Mouse (Mus musculus) MEL (cell line): Measurements from ENCODE around the gene Madd. TPM values are rescaled to one million over a fixed set of nuclear protein-coding genes. Genes with fewer than 3 reads are reported as not detected.

ENCODE experiments used
- DNase-seq: peaks from one replicate; pipeline ENCODE4 v3.0.0; 2011; ENCODE audit warnings: low read depth, low spot score
- H3K27ac ChIP-seq: 2 replicates; pipeline ENCODE4 v1.5.1; 2012; ENCODE audit warnings: low read depth, mild to moderate bottlenecking, control low read depth, low read length, moderate library complexity; ENCODE audit not compliant: control insufficient read depth
- H3K27me3 ChIP-seq, 2 experiments: fragments of 150-350 bp in 1 of 2; sonication (generic) in 1 of 2; 2 replicates each; pipeline ENCODE4 v1.6.1; 2012; ENCODE audit warnings: low read length in 2 of 2, mild to moderate bottlenecking in 2 of 2, improper control_type of control experiment in 1 of 2, moderate library complexity in 1 of 2; ENCODE audit not compliant: insufficient read depth in 2 of 2, control insufficient read depth in 1 of 2
- H3K36me3 ChIP-seq, 2 experiments: 2 replicates each; pipeline ENCODE4 v1.6.1; 2012 to 2014; ENCODE audit warnings: low read length in 2 of 2, improper control_type of control experiment in 1 of 2, inconsistent platforms in 1 of 2, mild to moderate bottlenecking in 1 of 2; ENCODE audit not compliant: insufficient read depth in 2 of 2, control insufficient read depth in 1 of 2
- H3K4me1 ChIP-seq, 2 experiments: fragments of 150-350 bp in 1 of 2; sonication (generic) in 1 of 2; 2 replicates each; pipeline ENCODE4 v1.6.1; 2012; ENCODE audit warnings: low read length in 2 of 2, improper control_type of control experiment in 1 of 2, mild to moderate bottlenecking in 1 of 2; ENCODE audit not compliant: insufficient read depth in 2 of 2, control insufficient read depth in 1 of 2
- H3K4me3 ChIP-seq, 2 experiments: fragments of 150-350 bp in 1 of 2; sonication (generic) in 1 of 2; 2 replicates each; pipeline ENCODE4 v1.5.1; 2012; ENCODE audit warnings: low read depth in 2 of 2, low read length in 2 of 2, mild to moderate bottlenecking in 2 of 2, moderate library complexity in 2 of 2, control low read depth in 1 of 2, improper control_type of control experiment in 1 of 2; ENCODE audit not compliant: control insufficient read depth in 1 of 2, insufficient read depth in 1 of 2
- H3K79me2 ChIP-seq: 2 replicates; pipeline ENCODE4 v1.6.1; 2012; ENCODE audit warnings: mild to moderate bottlenecking, low read length, moderate library complexity; ENCODE audit not compliant: control insufficient read depth, poor library complexity, insufficient read depth
- H3K9ac ChIP-seq: 2 replicates; pipeline ENCODE4 v1.6.1; 2012; ENCODE audit warnings: low read depth, mild to moderate bottlenecking, control low read depth, low read length, moderate library complexity; ENCODE audit not compliant: control insufficient read depth, poor library complexity, severe bottlenecking
- H3K9me3 ChIP-seq: fragments of 150-350 bp; sonication (generic); replicated peaks from 2 replicates; pipeline ENCODE4 v1.6.1; 2012; ENCODE audit warnings: mild to moderate bottlenecking, low read length, improper control_type of control experiment, moderate library complexity; ENCODE audit not compliant: insufficient read depth
- BHLHE40 ChIP-seq: IDR thresholded peaks from 2 replicates; pipeline ENCODE4 v1.6.1; 2012; ENCODE audit warnings: low read depth, mild to moderate bottlenecking, inconsistent platforms, low read length, improper control_type of control experiment, borderline replicate concordance
- CHD1 ChIP-seq: IDR thresholded peaks from 2 replicates; pipeline ENCODE4 v1.6.1; 2012; ENCODE audit warnings: low read depth, mild to moderate bottlenecking, inconsistent platforms, low read length, improper control_type of control experiment
- CTCF ChIP-seq, 3 experiments: IDR thresholded peaks in 2 of 3; conservative IDR thresholded peaks in 1 of 3; 2 replicates each; pipeline ENCODE4 v1.5.1; 2011 to 2012; ENCODE audit warnings: low read length in 3 of 3, low read depth in 2 of 3, mild to moderate bottlenecking in 2 of 3, improper control_type of control experiment in 1 of 3, inconsistent platforms in 1 of 3, mixed read lengths in 1 of 3, moderate library complexity in 1 of 3; ENCODE audit not compliant: control insufficient read depth in 1 of 3, insufficient read depth in 1 of 3, poor library complexity in 1 of 3, severe bottlenecking in 1 of 3
- E2F4 ChIP-seq: IDR thresholded peaks from 2 replicates; pipeline ENCODE4 v1.6.1; 2011; ENCODE audit warnings: low read depth, low read length, improper control_type of control experiment, borderline replicate concordance
- ELF1 ChIP-seq: IDR thresholded peaks from 2 replicates; pipeline ENCODE4 v1.6.1; 2014; ENCODE audit warnings: low read depth, mild to moderate bottlenecking, inconsistent platforms, low read length, improper control_type of control experiment, moderate library complexity
- EP300 ChIP-seq, 2 experiments: IDR thresholded peaks; 2 replicates each; pipeline ENCODE4 v1.6.1; 2011; ENCODE audit warnings: improper control_type of control experiment in 2 of 2, low read length in 2 of 2, low read depth in 1 of 2, mild to moderate bottlenecking in 1 of 2
- GABPA ChIP-seq: IDR thresholded peaks from 2 replicates; pipeline ENCODE4 v1.6.1; 2012; ENCODE audit warnings: low read depth, mild to moderate bottlenecking, inconsistent platforms, low read length, improper control_type of control experiment, moderate library complexity
- HCFC1 ChIP-seq: IDR thresholded peaks from 2 replicates; pipeline ENCODE4 v1.6.1; 2012; ENCODE audit warnings: low read depth, mild to moderate bottlenecking, inconsistent platforms, low read length, improper control_type of control experiment, moderate library complexity
- KAT2A ChIP-seq: conservative IDR thresholded peaks from 2 replicates; pipeline ENCODE4 v1.6.1; 2012; ENCODE audit warnings: low read depth, low read length, improper control_type of control experiment, inconsistent platforms
- MAX ChIP-seq: IDR thresholded peaks from 2 replicates; pipeline ENCODE4 v1.6.1; 2011; ENCODE audit warnings: low read length, improper control_type of control experiment
- MAZ ChIP-seq: IDR thresholded peaks from 2 replicates; pipeline ENCODE4 v1.6.1; 2012; ENCODE audit warnings: low read depth, mild to moderate bottlenecking, inconsistent platforms, low read length, improper control_type of control experiment
- MYC ChIP-seq: IDR thresholded peaks from 2 replicates; pipeline ENCODE4 v1.6.1; 2011; ENCODE audit warnings: low read depth, mild to moderate bottlenecking, low read length, improper control_type of control experiment, moderate library complexity
- NRF1 ChIP-seq: IDR thresholded peaks from 2 replicates; pipeline ENCODE4 v1.6.1; 2014; ENCODE audit warnings: low read depth, mild to moderate bottlenecking, inconsistent platforms, low read length, improper control_type of control experiment, moderate library complexity; ENCODE audit not compliant: poor library complexity, insufficient read depth, severe bottlenecking
- POLR2A ChIP-seq, 2 experiments: IDR thresholded peaks; 2 replicates each; pipeline ENCODE4 v1.6.1; 2011 to 2012; ENCODE audit warnings: low read length in 2 of 2, mild to moderate bottlenecking in 2 of 2, control low read depth in 1 of 2, improper control_type of control experiment in 1 of 2, low read depth in 1 of 2, moderate library complexity in 1 of 2; ENCODE audit not compliant: control insufficient read depth in 1 of 2, insufficient read depth in 1 of 2, poor library complexity in 1 of 2
- POLR2AphosphoS2 ChIP-seq: IDR thresholded peaks from 2 replicates; pipeline ENCODE4 v1.6.1; 2011; ENCODE audit warnings: low read length, improper control_type of control experiment
- RAD21 ChIP-seq: IDR thresholded peaks from 2 replicates; pipeline ENCODE4 v1.6.1; 2011; ENCODE audit warnings: mild to moderate bottlenecking, low read depth, low read length, improper control_type of control experiment
- RCOR1 ChIP-seq: IDR thresholded peaks from 2 replicates; pipeline ENCODE4 v1.6.1; 2012; ENCODE audit warnings: low read depth, mild to moderate bottlenecking, inconsistent platforms, low read length, improper control_type of control experiment
- SIN3A ChIP-seq: IDR thresholded peaks from 2 replicates; pipeline ENCODE4 v1.6.1; 2012; ENCODE audit warnings: low read length, improper control_type of control experiment, inconsistent platforms
- TAL1 ChIP-seq: IDR thresholded peaks from 2 replicates; pipeline ENCODE4 v1.6.1; 2012; ENCODE audit warnings: mild to moderate bottlenecking, inconsistent platforms, low read length, moderate library complexity, mixed read lengths
- TBP ChIP-seq: IDR thresholded peaks from 2 replicates; pipeline ENCODE4 v1.8.0; 2011; ENCODE audit warnings: low read depth, low read length, improper control_type of control experiment
- TCF12 ChIP-seq: IDR thresholded peaks from 2 replicates; pipeline ENCODE4 v1.6.1; 2014; ENCODE audit warnings: low read depth, mild to moderate bottlenecking, inconsistent platforms, low read length, improper control_type of control experiment, moderate library complexity
- UBTF ChIP-seq: IDR thresholded peaks from 2 replicates; pipeline ENCODE4 v1.6.1; 2012; ENCODE audit warnings: low read depth, mild to moderate bottlenecking, inconsistent platforms, low read length, improper control_type of control experiment, moderate library complexity, borderline replicate concordance; ENCODE audit not compliant: insufficient read depth
- USF2 ChIP-seq, 2 experiments: IDR thresholded peaks; 2 replicates each; pipeline ENCODE4 v1.6.1; 2011 to 2012; ENCODE audit warnings: improper control_type of control experiment in 2 of 2, low read length in 2 of 2, borderline replicate concordance in 1 of 2, inconsistent platforms in 1 of 2, low read depth in 1 of 2, mild to moderate bottlenecking in 1 of 2; ENCODE audit not compliant: insufficient read depth in 1 of 2
- polyA plus RNA-seq, 2 experiments: library from polyadenylated mRNA; stranded (reverse) in 1 of 2; unstranded in 1 of 2; fragments of >175 nt in 1 of 2; fragments of >200 nt in 1 of 2; gene quantifications; 2 replicates each; pipeline versions ENCODE4 v1.2.1 to v1.2.4; 2012; ENCODE audit warnings: low replicate concordance in 2 of 2, low read depth in 1 of 2; ENCODE audit not compliant: insufficient read length in 2 of 2, insufficient read depth in 1 of 2, missing spikeins in 1 of 2
- total RNA-seq: library from RNA; depleted of rRNA; stranded (reverse); fragments of 300-350 nt; gene quantifications from 2 replicates; pipeline ENCODE4 v1.2.3, GENCODE M21; 2012

The Madd gene
- total and polyA plus RNA-seq, 3 experiments = 17.5 to 27.4 TPM; not detected in 1

DNA sequence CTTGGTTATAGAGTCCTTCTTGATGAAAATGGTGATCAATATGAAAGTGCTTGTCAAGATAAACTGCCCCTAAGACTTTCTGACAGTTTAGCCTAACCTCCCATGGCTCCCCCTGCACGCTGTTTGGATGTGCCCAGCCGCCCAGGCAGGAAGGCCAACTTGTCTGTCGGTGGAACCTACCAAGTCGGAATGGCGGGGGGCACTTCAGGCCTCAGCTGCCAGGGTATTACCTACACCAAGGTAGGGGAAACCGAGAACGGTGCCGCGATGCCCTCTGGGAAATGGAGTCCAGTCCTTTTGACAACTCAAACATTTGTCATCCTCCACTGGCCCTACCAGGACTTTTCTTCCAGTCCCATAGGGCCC is 506 bp downstream of the Madd start:
- peaks cover 7 to 31% of the 10 kb centered on the region in 2 experiments for H3K4me1 ChIP-seq
- TF ChIP-seq BHLHE40 (peak; percentile 62), RCOR1 (0 out of 2 replicates have a peak, but pooled peaks have one; percentile 22), POLR2A (IDR thresholded peaks at IDR 0.05; ENCODE audit: control insufficient read depth in 1 of 2, insufficient read depth in 1 of 2, low read depth in 1 of 2, low read length in 2 of 2, poor library complexity in 1 of 2) (no peak), MAX (peak; percentile 54; the same call in 1 of the 2 replicates), TBP (0 out of 2 replicates have a peak, but pooled peaks have one; percentile 36), EP300 (IDR thresholded peaks at IDR 0.05; ENCODE audit: low read depth in 1 of 2, low read length in 2 of 2) (no peak), ELF1 (peak; percentile 74), POLR2AphosphoS2 (no peak), RAD21 (no peak), USF2 (IDR thresholded peaks at IDR 0.05; ENCODE audit: borderline replicate concordance in 1 of 2, insufficient read depth in 1 of 2, low read depth in 1 of 2, low read length in 2 of 2) (no peak), KAT2A (peak; percentile 70; the same call in 1 of the 2 replicates), MYC (peak; percentile 50; the same call in 1 of the 2 replicates), CTCF (IDR thresholded peaks at IDR 0.05 in 2 of 3, conservative IDR thresholded peaks at IDR 0.05 in 1 of 3; ENCODE audit: control insufficient read depth in 1 of 3, insufficient read depth in 1 of 3, low read depth in 2 of 3, low read length in 3 of 3, poor library complexity in 1 of 3, severe bottlenecking in 1 of 3) (no peak), TCF12 (peak; percentile 29; the same call in 1 of the 2 replicates), TAL1 (no peak), MAZ (peak; percentile 42), CHD1 (peak; percentile 100), UBTF (no peak), NRF1 (no peak), HCFC1 (peak; percentile 91), GABPA (no peak), SIN3A (peak; percentile 45; the same call in 1 of the 2 replicates), E2F4 (no peak)
- TF ChIP-seq, all 39 proteins: peak for 12
- Histone ChIP-seq H3K27me3 (no peaks in the 10 kb centered on the region), H3K36me3 (peaks cover 3 to 21% of the 10 kb centered on the region in 2 experiments; a peak in 3 of 4 replicates), H3K9ac (peak overlapping the region; percentile 90), H3K4me3 (peak overlapping the region; percentile 74 to 82), H3K9me3 (no peaks in the 10 kb centered on the region), H3K79me2 (peaks cover 14% of the 10 kb centered on the region), H3K27ac (peak overlapping the region; percentile 98)
- peak; percentile 99 for DNase-seq
